Mouse (Mus musculus) embryonic fibroblast, embryonic 13.5 days (primary cell): ENCODE measurements at regions not wholly inside any gene's neighbourhood (a gene's known extent, or its start where the extent isn't known, plus 50 kb on each side); places are given as distances from the start of the nearest gene placed in this dataset.

Source experiments
- CTCF ChIP-seq: IDR thresholded peaks from 2 replicates; pipeline ENCODE4 v1.5.1; 2011; ENCODE audit warnings: mild to moderate bottlenecking, control low read depth, low read length, moderate library complexity, borderline replicate concordance; ENCODE audit not compliant: insufficient read depth
- POLR2A ChIP-seq: IDR thresholded peaks from 2 replicates; pipeline ENCODE4 v1.6.1; 2011; ENCODE audit warnings: low read depth, mild to moderate bottlenecking, control low read depth, low read length, moderate library complexity

DNA sequence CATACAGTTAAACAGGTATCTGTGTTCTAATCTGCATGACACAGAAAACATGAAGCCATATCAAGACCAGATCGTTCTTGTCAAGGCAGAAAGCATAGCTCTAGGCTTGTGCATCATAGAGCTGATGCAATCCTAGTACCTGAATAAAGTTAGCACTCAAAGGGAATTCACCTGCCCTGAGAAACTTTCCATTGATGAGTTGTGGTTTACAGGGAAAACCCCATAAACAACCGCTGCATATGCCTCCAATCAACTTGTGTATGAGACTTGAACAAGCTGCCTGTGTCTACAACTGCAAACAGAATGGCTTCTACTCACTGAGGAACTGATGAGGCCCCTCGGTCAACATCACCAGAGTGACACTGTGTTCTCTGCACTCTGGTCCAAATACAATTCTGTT, 130.6 kb upstream of the Steap4 start:
- no peak for TF ChIP-seq CTCF
- no peak for TF ChIP-seq POLR2A
